Mouse (Mus musculus): ENCODE results near the gene Ubb.

The Ubb gene

DNA sequence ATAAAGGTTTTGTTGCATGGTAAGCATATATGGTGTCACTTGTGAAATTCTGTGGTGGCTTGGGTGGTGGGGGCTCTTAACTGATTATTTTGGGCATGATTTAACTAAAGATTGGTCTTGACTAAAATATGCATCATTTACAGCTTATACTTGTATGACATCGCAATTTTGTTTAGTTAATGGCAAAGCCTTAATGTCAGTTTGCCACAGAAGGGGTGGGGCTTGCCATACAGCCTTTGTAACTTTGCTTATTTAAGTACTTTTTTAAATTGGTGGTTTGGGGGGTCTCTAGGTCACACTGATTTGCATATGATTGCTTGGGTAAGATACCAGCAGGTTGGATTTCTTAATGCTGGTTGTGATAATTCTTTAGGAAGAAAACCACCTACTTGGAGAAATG is 2.2 kb downstream of the Ubb start:
- DNase-seq, result peak in 1 of 2 experiments; percentile 10

DNA sequence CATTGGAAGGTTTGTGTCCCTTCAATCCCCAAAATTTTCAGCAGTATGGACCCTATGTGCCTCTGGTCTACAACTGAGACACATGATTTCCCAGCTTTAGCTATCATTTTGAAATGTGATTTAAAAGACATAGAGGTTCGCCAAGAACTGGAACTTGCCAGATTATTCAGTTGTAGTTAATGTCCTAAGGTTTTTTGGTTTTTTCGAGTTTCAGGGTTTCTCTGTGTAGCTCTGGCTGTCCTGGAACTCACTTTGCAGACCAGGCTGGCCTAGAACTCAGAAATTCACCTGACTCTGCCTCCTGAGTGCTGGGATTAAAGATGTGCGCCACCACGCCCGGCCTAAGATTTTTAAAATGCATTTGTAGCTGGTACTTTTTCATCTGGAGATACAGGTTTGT is 2.7 kb downstream of the Ubb start:
- peak in 1 of 2 experiments; percentile 7 for DNase-seq

DNA sequence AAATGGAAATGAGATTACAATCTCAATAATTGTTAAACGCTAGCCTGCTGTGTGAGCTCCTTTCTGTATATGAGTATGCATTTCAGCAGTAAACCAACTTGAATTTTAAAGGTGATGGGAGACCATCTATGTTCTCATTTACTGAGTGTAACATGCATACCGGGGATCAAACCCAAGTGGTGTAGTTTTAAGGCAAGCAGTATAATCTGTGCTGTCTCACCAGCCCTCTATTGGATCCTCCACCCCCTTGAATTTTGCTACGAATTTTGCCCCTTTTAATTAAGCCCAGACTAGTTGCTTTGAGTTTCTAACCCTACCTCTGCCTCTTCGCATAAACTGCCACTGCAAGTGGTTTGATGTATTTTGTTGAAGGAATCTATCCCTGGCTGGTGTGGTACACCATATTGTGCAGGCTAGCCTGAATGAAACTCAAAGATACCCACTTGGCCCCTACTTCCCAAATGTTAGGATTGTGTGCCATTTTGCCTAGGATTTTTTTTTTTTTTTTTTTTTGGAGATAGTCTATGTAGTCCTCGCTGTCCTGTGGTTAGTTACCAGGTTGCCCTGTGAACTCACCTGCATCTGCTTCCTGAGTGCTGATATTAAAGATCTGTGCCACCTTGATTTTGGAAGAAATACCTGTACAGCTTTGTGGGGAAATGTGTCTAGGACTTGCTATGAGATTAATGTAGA is 3.3 kb downstream of the Ubb start:
- peak; percentile 12 to 16 for DNase-seq

DNA sequence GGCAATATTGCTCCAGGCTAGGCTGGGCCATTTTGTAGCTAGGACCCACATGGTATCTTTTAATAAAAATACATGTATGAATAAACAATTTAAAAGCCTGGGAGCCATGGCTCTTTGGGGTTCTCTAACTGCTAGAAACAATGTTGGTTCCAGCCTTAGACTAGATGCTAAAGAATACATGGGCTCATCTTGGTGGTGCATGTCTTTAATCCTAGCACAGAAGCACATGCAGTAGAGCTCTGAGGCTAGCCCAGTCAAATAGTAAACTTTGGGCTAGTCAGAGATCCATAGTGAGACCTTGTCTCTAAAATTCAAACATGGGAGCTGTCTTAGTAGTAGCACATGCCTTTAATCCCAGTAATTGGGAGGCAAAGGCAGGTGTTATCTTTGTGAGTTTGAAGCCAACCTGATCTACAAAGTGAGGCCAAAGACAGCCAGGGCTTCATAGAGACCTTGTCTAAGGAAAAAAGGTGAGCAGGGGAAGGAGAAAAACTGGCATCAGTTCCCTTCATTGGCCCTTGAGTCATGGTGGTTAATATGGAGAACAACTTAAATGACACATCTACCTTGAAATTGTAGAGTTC is 4.1 kb downstream of the Ubb start:
- DNase-seq, result no peak

DNA sequence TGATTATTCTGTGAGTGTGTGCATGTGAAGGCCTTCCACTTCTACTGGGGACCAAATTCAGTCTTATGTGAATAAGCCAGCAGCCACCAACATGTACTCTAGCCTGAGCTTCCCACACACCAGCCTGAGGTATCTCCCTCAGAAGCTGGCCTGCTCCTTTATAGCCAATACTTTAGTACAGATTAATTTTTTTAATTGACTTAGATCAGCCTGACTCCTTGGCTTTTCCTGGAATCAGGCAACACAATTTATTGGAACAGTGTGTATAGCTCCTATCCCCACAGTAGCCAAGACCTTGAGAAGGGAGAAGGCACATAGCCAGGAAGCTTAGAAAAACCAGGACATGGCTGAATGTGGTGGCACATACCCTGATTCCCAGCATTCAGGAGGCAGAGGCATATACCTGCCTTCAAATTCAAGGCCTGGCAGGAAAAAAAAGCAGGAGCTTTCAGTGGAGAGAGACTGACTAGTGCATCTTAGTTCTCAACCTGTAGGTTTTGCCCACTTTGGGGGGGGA is 5.0 kb downstream of the Ubb start:
- no peak for DNase-seq

DNA sequence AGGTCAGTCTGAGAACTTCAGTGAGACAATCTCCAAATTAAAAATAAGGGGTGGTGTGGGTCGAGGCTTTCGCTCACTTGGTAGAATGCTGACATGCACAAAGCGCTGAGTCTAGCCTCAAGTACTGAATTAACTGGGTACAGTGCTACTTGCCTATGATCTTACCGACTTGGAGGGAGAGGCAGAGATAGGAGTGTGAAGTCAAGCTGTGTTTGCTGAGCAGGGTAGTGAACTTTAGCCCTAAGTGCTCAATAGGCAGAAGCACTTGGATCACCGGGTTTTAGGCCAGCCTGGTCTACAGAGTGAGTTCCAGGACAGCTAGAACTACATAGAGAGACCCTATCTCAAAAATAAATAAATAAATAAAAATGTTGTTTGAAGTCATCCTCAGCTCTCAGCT is 6.2 kb downstream of the Ubb start:
- no peak for DNase-seq

DNA sequence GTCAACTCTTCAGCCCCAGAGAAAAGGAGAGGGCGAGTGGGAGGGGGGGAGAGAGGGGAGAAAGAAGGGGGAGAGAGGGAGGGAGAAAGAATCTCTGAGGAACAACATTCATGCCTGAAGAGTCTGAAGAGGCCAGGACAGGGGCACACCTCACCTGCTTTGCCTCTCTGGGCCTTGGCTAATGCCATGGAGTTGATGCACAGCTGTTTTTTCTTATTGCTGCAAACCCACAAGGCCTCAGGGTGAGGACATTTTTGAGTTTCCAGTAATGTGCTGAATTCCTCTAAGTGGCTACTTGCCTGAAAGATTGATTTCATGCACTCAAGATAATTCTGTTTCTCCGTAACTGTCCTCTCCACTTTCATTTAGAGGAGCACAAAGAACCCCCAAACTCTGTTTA is 7.2 kb downstream of the Ubb start:
- DNase-seq, result no peak

DNA sequence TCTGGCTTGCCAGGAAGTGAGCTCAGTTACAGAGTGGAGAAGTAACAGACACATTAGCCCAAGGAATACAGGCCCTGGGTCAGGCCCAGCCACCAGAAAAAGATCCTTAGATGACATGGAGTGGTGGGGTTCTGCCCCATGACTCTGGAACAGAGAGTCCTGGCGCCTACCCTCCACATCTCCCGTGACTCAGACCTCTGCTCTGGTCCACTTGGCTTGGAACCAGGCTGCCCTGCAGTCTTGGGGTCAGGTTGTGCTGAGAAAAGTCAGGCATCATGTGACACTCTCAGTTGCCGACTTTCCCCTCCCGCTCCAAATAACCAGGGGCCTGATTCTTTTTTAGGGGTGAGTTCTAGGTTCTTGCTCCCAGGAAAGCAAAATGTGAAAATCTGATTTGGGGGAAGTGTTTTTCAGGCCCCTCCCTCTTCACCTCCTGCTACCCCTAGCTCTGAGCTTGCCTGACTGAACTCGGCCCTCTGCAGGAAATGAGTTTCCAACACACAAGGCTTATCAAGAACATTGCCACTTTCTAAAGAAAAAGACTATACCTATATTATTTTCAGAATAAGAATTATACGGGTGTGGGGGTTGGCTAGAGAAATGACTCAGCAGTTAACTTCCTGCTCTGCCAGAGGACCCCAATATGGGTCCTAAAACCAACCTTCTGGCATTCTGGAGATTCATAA is 8.1 kb downstream of the Ubb start:
- peak in 1 of 2 experiments; percentile 4 for DNase-seq

DNA sequence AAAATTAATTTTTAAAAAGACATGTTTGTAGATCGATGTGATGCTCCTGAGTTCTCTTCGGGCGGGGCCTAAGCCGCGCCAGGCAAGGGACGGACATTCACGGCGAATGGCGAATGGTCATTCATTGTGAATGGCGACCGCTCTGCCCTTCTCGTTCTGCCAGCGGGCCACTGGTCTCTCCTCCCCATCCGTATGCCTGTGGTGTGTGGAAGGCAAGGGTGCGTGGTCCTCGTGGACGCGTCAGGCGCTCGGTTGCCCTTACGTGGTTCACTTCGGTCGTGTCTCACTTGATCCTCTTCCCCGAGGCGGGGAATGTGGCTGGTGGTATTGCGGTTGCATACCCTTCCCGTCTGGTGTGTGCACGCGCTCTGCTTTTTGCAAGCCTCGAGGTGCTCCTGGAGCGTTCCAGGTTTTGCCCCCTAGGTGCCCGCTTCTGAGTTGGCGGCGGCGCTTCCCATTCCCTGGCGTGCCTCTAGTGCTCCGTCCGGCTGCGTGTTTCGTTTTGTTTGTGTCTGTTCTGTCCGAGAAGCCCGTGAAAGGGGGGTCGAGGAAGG is 9.6 kb downstream of the Ubb start:
- peak; percentile 9 to 18 for DNase-seq

DNA sequence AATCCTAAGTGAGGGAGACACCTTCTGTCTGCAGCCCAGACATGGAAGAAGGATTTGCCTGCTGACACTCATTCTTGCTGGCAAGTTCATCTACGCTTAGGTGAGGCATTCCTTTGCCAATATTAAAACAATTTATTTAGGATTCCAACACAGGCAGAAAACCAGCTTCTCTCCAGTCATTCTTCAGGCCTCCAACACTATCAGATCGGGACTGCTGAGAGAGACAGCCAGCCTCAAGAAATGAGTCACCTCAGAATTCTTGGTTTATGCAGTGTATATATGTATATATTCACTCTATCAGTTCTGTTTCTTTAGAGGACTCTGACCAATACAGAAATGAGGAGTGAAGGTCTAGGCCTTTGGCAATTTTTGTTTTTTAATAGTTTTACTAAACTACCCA is 12.6 kb downstream of the Ubb start:
- DNase-seq, result no peak

DNA sequence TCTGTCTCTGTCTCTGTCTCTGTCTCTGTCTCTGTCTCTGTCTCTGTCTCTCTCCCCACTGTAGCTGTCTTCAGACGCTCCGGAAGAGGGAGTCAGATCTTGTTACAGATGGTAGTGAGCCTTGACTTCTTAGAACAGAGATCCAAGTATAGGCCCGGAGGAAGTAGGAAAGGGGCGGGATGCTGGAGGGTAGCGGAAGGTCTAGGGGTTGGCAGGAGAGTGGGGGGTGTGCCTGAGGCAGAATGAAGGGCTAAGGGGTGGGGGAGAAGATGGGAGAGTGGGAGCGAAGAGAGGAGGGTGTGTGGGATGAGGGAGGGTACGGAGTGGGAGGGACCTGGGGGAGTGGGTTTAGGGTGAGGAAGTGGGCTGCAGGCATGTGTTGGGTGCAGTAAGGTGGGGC is 14.8 kb downstream of the Ubb start:
- no peak for DNase-seq

DNA sequence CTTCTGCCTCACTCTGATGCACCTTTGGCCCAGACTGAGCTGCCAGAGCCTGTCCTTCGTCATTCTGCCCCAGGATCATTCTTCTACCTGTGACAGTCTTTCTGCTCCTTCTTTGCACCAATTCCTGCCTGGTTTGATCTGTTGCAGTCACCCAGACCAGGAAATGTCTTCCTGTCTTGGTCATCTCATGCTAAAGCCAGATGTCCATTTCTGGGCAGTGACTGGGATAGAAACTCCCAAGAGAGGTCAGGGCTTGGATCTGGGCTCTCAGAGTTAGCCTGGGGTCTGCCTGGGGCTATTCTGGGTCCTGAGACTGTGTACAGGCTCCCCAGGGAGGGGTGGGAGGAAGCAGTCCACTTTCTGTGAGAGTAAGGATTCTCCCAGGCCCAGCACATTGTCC is 15.2 kb downstream of the Ubb start:
- no peak for DNase-seq

DNA sequence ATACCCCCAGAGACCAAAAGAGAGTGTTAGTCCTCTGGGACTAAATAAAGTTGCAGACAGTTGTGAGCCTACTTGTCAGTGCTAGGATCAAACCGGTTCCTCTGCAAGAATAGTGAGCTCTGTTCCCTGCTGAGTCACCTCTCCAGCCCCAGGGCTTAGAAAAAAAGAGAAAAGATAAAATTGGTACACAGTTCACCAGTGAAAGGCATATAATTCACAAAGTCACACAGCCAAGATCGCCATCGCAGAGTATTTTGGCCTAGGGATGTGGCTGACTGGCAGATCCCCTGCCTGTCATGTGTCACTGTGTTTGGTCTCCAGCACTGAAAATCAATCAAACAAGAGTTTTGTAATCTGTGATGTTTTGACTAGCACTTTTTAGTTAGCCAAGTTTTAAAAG is 17.3 kb downstream of the Ubb start:
- DNase-seq, result no peak

DNA sequence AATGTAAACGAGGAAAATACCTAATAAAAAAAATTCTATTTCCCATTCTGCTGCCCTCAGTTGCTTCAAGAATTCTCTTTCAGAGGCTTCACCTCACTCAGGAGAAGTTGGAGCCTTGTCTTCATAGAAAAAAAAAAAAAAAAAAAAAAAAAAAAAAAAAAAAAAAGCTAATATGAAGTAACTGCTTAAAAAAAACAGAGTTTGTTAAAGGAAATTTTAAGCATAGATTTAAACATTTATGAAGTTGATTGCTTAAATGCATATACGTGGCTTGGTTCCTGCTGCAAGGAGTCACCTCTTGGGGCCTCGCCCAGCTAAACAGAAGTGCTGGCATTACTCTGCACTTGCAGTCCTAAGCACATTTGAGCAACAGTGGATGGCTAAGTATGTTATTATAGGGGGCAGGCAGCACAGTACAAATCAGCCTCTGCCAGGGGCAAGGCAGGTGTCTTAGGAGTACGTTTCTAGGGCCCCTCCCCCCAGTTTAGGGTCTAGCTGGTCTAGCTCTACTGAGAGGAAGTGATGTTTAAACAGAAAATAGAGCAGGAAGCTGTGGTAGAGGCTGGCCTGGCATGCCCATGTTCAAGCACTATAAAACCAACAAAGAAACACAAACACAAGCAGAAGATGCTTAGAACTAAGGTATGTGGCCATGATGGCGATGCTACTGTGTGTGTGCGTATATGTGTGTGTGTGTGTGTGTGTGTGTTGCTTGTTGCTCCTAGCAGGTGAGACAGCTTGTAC is 23.2 kb downstream of the Ubb start, which contains the start of gene Trpv2:
Gene Trpv2 (plus strand): TSS at position 528 of the 744 bp plus-strand sequence.
- DNase-seq, result peak; percentile 59 to 60

DNA sequence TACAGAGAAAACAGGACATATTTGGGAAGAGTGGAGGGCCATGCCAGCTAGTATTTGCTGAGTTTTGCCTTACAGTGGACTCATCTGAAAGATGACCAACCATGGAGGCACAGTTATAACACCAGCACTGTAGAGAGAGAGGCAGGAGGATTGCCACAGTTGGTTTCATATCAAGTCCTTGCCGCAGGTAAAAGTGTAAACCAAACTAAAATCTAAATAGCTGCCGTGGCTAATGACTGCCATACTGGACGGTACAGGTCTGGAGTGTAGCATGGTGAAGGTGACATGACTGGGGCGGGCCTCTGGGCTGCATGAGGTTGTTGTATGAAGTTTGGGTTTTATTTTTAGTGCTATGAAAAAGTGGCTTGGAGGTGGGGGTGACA is 23.7 kb downstream of the Ubb start:
- DNase-seq, result peak in 1 of 2 experiments; percentile 12

DNA sequence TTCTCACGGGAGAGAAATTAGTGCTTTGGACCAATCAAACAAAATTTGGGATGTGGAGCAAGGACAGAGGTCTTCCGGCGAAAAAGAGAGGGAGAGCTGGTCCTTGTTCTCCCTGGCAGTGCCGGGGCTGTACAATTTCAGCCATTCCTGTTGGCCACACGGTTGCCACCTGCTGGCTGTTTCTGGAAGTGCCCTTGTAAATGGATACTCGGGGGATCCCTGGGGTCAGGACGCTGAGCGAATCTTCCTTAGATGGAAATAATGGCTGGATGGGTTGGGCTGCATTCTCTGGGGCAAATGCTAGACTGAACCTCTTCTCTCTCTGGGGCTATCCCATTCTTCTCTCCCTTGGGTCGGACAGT is 24.3 kb downstream of the Ubb start:
- DNase-seq, result peak; percentile 88 to 89

DNA sequence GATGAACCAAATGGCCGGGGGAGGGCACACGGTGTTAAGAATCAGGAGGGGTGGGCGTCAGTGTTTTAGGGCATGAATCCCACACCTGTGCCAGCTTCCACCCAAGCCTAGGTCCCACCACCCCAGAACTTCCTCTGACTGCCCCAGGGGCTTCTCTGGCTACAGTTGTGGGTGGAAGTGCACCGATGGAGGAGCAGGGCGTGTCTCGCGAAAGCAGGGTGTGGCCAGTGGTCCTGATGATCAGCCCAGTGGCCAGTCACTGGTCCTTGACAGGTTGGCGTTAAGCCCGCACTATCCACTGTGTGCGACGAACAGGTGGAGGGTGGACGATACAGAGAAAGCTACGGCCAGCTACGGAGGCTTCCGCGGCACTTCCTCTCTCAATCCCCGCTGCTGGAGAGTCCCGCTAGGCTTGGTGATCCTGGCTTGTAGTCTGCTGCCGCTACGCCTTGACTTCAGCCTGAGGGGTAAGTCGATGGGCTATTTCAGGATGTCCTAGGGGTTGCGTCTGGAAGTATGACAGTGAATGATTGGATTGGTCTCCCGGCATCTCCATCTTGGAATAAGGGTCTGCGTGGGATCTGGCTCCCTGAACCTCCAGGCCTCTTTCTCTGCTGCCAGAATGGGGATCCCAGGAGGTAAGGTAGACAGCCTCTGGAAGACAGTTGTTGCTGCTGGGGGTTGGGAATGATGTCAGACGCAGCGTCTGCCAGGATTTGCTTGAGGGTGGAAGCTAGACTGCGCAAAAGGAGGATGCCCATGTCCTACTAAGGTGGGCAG is 24.9 kb downstream of the Ubb start:
- peak; percentile 42 to 50 for DNase-seq

DNA sequence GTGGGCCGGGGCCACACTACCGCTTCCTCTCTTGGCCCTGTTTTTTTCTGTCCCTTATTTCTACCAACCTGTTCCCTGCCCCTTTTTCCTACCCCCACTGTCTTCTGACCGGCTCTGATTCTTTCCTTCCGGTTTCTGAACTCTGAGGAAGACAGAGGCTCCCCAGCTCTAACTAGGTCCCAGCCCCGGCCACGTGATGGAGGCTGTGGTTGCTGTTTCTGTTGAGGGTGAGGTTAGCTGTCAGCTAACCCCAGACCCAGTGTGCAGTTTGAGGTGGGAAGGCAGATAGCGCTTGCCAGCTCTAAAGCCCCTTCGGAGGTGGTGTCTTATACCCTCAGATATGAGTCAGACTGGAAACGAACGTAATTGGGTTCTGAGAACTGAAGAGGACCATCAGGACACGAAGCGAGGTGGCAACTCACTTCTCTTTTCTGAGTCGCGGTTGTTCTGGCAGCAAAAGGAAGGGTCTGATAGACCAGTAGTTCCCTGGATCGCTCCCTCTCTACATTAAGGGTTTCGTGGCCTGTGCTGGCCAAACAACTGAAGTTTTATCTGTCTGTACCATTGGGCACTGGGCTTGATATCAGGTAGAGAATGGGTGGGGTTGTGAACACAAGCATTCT is 25.7 kb downstream of the Ubb start:
- DNase-seq, result peak; percentile 70 to 73

DNA sequence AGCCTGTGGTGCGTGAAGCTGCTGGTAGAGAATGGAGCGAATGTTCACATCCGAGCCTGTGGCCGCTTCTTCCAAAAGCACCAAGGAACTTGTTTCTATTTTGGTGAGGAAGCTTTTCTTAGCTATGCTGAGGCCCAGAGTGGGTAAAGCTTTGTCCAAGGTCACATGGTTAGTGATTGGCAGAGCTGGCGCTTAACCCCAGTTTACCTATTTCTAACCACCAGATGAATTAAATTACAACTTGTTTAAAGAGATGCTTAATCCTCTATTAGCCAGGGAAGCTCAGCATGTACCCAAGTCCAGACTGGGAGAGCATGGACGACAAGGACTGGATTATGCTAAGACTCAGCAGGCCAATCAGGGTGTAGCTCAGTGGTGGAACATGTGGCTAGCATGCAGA is 32.1 kb downstream of the Ubb start:
- no peak for DNase-seq

DNA sequence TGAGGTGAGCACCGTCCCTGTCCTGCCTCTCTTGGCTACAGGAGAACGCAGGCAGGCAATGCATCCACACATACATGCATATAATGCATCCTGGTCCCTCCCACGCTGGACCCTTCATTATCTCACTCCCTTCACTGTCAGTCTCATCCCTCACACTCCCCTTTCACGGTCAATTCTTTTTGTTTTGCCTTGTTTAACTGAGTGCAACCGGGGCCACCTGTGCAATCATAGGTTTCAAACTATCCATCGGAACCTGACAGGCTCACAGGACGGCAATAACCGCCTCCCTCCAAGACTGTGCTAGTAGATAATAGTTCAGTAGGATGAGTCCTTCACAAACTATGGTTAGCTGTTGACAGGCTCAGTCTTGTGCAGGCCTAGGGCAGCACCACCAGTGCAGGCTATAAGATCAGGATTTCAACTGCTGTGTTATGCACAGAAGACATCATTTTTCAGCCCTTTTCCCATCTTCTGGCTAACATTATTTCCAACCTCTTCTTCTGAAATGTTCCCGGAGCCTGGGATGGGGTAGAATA is 33.8 kb downstream of the Ubb start:
- DNase-seq, result no peak

DNA sequence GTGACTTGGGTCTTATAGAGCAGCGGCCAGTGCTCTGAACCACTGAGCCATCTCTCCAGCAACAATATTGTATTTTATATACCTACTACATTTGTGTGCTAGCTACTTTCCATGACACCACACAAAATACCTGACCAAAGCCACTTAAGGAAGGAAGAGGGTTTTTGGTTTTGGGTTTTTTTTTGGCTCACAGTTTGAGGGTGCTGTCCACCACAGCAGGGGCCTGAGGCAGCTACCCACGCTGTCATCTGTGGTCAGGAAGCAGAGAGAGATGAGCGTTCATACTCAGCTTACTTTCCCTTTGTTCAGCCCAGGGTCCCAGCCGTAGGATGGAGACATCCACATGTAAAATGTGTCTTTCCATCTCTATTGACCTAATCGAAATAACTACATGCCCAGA is 36.1 kb downstream of the Ubb start:
- no peak for DNase-seq

DNA sequence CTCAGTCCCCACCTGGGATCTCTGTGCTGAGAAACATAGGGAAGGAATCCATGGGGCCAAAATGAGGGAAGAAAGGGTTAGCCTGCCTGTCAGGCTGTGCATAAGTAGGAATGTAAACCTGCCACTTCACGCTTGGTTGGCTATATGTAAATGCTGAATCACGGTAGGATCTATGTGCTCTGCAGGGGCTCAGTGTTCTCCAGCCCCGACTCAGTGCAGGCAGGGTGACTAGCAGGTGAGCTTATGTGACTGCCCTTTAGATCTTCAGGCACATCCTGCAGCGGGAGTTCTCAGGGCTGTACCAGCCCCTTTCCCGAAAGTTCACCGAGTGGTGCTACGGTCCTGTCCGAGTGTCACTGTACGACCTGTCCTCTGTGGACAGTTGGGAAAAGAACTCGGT is 38.4 kb downstream of the Ubb start:
- DNase-seq, result no peak
